Mouse (Mus musculus) brown adipose tissue, adult 24 weeks (tissue): ENCODE measurements at regions not wholly inside any gene's neighbourhood (a gene's known extent, or its start where the extent isn't known, plus 50 kb on each side); places are given as distances from the start of the nearest gene placed in this dataset.

ENCODE experiments used
- H3K27ac ChIP-seq: fragments of 200-500 bp; replicated peaks from 2 replicates; pipeline ENCODE4 v1.5.1; 2012; ENCODE audit warnings: low read depth, mild to moderate bottlenecking, low read length
- H3K4me1 ChIP-seq: fragments of 200-500 bp; 2 replicates; pipeline ENCODE4 v1.6.1; 2012; ENCODE audit warnings: low read length, mixed read lengths; ENCODE audit not compliant: control insufficient read depth, insufficient read depth, insufficient read length
- H3K4me3 ChIP-seq: fragments of 200-500 bp; 2 replicates; pipeline ENCODE4 v1.5.1; 2012; ENCODE audit warnings: low read depth, mild to moderate bottlenecking, low read length, moderate library complexity; ENCODE audit not compliant: insufficient read depth

GRCm38 (mm10) chr3:149837921-149838320 is 847.6 kb upstream of the Adgrl2 start:
- Histone ChIP-seq H3K4me1 (no peaks in the 10 kb centered on the region), H3K4me3 (no peak overlapping the region), H3K27ac (no peak overlapping the region)

GRCm38 (mm10) chr3:149836467-149837233 is 846.3 kb upstream of the Adgrl2 start:
- H3K27ac ChIP-seq, result no peak overlapping the region
- no peaks in the 10 kb centered on the region for H3K4me1 ChIP-seq
- no peak overlapping the region for H3K4me3 ChIP-seq

GRCm38 (mm10) chr3:149827181-149827580 is 836.8 kb upstream of the Adgrl2 start:
- no peak overlapping the region for H3K4me3 ChIP-seq
- no peak overlapping the region for H3K27ac ChIP-seq
- no peaks in the 10 kb centered on the region for H3K4me1 ChIP-seq

GRCm38 (mm10) chr3:149826757-149827156 is 836.4 kb upstream of the Adgrl2 start:
- Histone ChIP-seq H3K4me1 (no peaks in the 10 kb centered on the region), H3K4me3 (no peak overlapping the region), H3K27ac (no peak overlapping the region)

- no peak overlapping the region for H3K4me3 ChIP-seq
- no peaks in the 10 kb centered on the region for H3K4me1 ChIP-seq
- H3K27ac ChIP-seq, result no peak overlapping the region
Measured at GRCm38 (mm10) chr3:149820670-149821069, 830.3 kb upstream of the Adgrl2 start.

- Histone ChIP-seq H3K4me3 (no peak overlapping the region), H3K4me1 (no peaks in the 10 kb centered on the region), H3K27ac (no peak overlapping the region)
Measured at GRCm38 (mm10) chr3:149819863-149820262, 829.5 kb upstream of the Adgrl2 start.

GRCm38 (mm10) chr3:149819081-149819480 is 828.7 kb upstream of the Adgrl2 start:
- no peak overlapping the region for H3K4me3 ChIP-seq
- H3K4me1 ChIP-seq, result no peaks in the 10 kb centered on the region
- H3K27ac ChIP-seq, result no peak overlapping the region

DNA sequence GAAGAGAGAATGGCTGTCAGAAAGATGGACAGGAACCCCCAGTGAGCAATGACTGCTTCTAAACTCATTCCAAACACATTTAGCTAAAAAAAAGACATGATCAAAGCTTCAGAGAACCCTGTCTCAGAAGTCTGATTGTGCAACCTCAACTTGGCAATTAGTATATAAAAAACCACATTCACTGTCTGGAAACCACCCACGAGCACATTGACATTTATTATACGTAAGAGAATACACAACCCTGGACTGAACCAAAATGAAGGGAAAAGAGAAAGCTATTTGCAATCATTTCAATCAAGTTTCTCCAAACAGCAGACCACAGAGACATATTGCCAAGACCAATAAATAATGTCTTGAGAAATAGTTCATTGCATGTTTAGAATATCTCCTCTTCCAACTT is 820.7 kb upstream of the Adgrl2 start:
- no peaks in the 10 kb centered on the region for H3K4me1 ChIP-seq
- H3K4me3 ChIP-seq, result no peak overlapping the region
- no peak overlapping the region for H3K27ac ChIP-seq

- Histone ChIP-seq H3K27ac (no peak overlapping the region), H3K4me3 (no peak overlapping the region), H3K4me1 (no peaks in the 10 kb centered on the region)
Measured at GRCm38 (mm10) chr3:149805345-149805744, 815.0 kb upstream of the Adgrl2 start.

- no peak overlapping the region for H3K27ac ChIP-seq
- no peak overlapping the region for H3K4me3 ChIP-seq
- H3K4me1 ChIP-seq, result no peaks in the 10 kb centered on the region
Measured at GRCm38 (mm10) chr3:149796123-149796522, 805.8 kb upstream of the Adgrl2 start.

DNA sequence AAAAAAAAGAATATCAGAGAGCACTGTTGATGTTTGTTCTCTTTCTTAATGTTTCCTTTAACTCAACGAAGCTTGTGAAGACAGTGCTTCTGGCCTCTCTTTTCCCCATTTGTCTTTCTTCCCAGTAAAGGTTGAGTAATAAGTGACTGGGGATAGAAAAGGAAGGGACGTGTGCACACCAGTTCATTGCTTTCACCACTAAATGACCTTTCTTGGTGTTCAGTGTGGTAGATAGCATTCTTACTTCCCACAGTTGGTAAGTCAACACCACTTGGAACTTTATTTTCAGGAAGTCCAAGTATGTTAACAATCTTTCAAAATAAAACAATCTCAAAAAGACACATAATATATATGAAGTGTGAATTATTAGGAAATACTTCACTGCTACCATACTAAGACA is 801.2 kb upstream of the Adgrl2 start:
- Histone ChIP-seq H3K4me3 (no peak overlapping the region), H3K27ac (no peak overlapping the region), H3K4me1 (no peaks in the 10 kb centered on the region)

DNA sequence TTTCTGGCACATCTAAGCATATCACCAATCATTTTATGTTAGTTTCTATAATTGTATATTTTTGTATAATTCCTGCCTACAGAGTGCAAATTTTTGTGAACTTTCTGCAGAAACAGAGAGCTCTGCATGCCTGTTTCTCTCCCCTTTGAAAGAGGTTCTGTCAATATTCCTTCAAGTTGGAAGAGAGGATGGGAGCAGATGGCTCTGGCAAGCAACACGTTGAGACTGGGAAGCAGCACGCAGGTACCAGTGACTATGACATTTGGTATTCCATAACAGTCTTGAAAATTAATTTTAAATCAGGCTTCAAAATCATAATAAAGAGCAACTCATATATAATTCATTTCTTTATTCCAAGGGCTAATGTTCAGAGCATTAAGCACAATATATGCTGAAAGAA is 795.7 kb upstream of the Adgrl2 start:
- no peak overlapping the region for H3K4me3 ChIP-seq
- no peak overlapping the region for H3K27ac ChIP-seq
- no peaks in the 10 kb centered on the region for H3K4me1 ChIP-seq

- Histone ChIP-seq H3K4me3 (no peak overlapping the region), H3K4me1 (no peaks in the 10 kb centered on the region), H3K27ac (no peak overlapping the region)
Measured at GRCm38 (mm10) chr3:149783903-149784608, 793.7 kb upstream of the Adgrl2 start.

GRCm38 (mm10) chr3:149767847-149768421 is 777.6 kb upstream of the Adgrl2 start:
- Histone ChIP-seq H3K27ac (no peak overlapping the region), H3K4me1 (no peaks in the 10 kb centered on the region), H3K4me3 (no peak overlapping the region)

DNA sequence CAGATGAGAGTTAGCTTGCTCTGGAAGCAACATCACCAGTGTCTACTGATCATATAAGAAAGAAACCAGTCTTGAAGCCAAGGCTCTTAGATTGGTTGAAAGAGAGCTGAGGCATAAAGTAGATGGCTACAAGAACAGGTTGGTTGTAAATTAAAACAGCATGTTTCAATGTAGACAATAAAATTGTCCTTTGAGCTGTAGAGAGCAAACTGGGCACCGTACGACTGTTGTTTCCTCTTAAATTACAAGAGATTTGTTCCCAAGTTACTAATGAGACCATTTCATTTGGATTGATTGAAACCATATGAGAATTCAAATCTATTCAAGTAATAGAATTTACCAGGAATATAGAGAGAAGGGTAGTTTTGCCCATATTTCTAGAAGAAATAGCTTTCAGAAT is 770.9 kb upstream of the Adgrl2 start:
- H3K4me1 ChIP-seq, result no peaks in the 10 kb centered on the region
- H3K27ac ChIP-seq, result no peak overlapping the region
- H3K4me3 ChIP-seq, result no peak overlapping the region
